Mouse (Mus musculus): ENCODE measurements around the gene Gm853.

GRCm38 (mm10) chr4:130170362-130170761, 51.8 kb downstream of the Gm853 start:
- no peak for TF ChIP-seq CTCF (IDR thresholded peaks at IDR 0.05; ENCODE audit: borderline replicate concordance, insufficient read depth, low read length)
- no peak for TF ChIP-seq POLR2A (IDR thresholded peaks at IDR 0.05; ENCODE audit: low read depth, low read length)
